Mouse (Mus musculus) intestine, postnatal 0 days (tissue): Measurements from ENCODE around the gene Snrpa. TPM values are rescaled to one million over a fixed set of nuclear protein-coding genes. Genes with fewer than 3 reads are reported as not detected.
A peak's percentile ranks its signal among the peaks of the same experiment; 100 is the strongest.

Experiments used
- ATAC-seq: fragments of 200-750 bp; cut with Nextera tagmentation; 2 replicates; pipeline ENCODE4 v1.8.0; 2017; ENCODE audit warnings: mild to moderate bottlenecking, moderate TSS enrichment, moderate library complexity
- H3K27ac ChIP-seq: fragments of 300-500 bp; sonication (generic); 2 replicates; pipeline ENCODE4 v1.5.1; 2014; ENCODE audit warnings: mild to moderate bottlenecking, low read depth, low read length, moderate library complexity
- H3K27me3 ChIP-seq: fragments of 300-500 bp; sonication (generic); replicated peaks from 2 replicates; pipeline ENCODE4 v1.6.1; 2014; ENCODE audit warnings: low read length, mixed read lengths; ENCODE audit not compliant: control insufficient read depth, insufficient read depth
- H3K36me3 ChIP-seq: fragments of 300-500 bp; sonication (generic); 2 replicates; pipeline ENCODE4 v1.6.1; 2014; ENCODE audit warnings: mild to moderate bottlenecking, moderate library complexity; ENCODE audit not compliant: control insufficient read depth, insufficient read depth
- H3K4me1 ChIP-seq: fragments of 300-500 bp; sonication (generic); replicated peaks from 2 replicates; pipeline ENCODE4 v1.6.1; 2014; ENCODE audit warnings: antibody characterized with exemption, low read length, mixed read lengths; ENCODE audit not compliant: control insufficient read depth, insufficient read depth
- H3K4me2 ChIP-seq: fragments of 300-500 bp; sonication (generic); replicated peaks from 2 replicates; pipeline ENCODE4 v1.6.1; 2014; ENCODE audit warnings: low read depth, mild to moderate bottlenecking, moderate library complexity
- H3K4me3 ChIP-seq: fragments of 300-500 bp; sonication (generic); 2 replicates; pipeline ENCODE4 v1.5.1; 2014; ENCODE audit warnings: low read depth, low read length
- H3K9ac ChIP-seq: fragments of 300-500 bp; sonication (generic); 2 replicates; pipeline ENCODE4 v1.6.1; 2014; ENCODE audit warnings: mild to moderate bottlenecking, low read depth, low read length
- H3K9me3 ChIP-seq: fragments of 300-500 bp; sonication (generic); 2 replicates; pipeline ENCODE4 v1.6.1; 2016; ENCODE audit warnings: mixed run types; ENCODE audit not compliant: control insufficient read depth
- CTCF ChIP-seq: sonication (generic); IDR thresholded peaks from 2 replicates; pipeline ENCODE4 v1.5.1; 2016; ENCODE audit warnings: low read depth, mild to moderate bottlenecking, control low read depth, antibody characterized with exemption, moderate library complexity
- WGBS: fragments of 180-500 bp; shearing (Covaris S2); extraction: QIAGEN DNeasy Blood & Tissue Kit; methylation state at CpG from one replicate; pipeline ENCODE4 v1.1.7; 2014; 5-methylcytosine and 5-hydroxymethylcytosine counted together
- polyA plus RNA-seq: library from polyadenylated mRNA; unstranded; fragments of >200 nt; fragmentation: Nextera tagmentation; extraction: Ambion mirVana; gene quantifications from 2 replicates; pipeline ENCODE4 v1.2.1, GENCODE M21; 2015

Snrpa gene
- polyA plus RNA-seq, 1 experiment from 2014 or later = 76.4 TPM

GRCm38 (mm10) chr7:27227676-27228075 is 31.6 kb upstream of the Snrpa start:
- no peak for ATAC-seq
- 1% methylated on average over 10 of the region's 10 CpGs for WGBS
- Histone ChIP-seq H3K4me1 (0 out of 2 replicates have a peak, but pooled peaks cover 8% of the 10 kb centered on the region), H3K27me3 (no peaks in the 10 kb centered on the region), H3K36me3 (no peaks in the 10 kb centered on the region), H3K4me2 (peak overlapping the region; percentile 82), H3K9ac (peak overlapping the region; percentile 82), H3K9me3 (no peaks in the 10 kb centered on the region), H3K27ac (peak overlapping the region; percentile 94), H3K4me3 (peak overlapping the region; percentile 90)
- no peak for TF ChIP-seq CTCF

- Histone ChIP-seq H3K4me2 (peak overlapping the region; percentile 82), H3K4me3 (peak overlapping the region; percentile 90), H3K9ac (peak overlapping the region; percentile 82), H3K4me1 (0 out of 2 replicates have a peak, but pooled peaks cover 8% of the 10 kb centered on the region), H3K9me3 (no peaks in the 10 kb centered on the region), H3K27ac (peak overlapping the region; percentile 94), H3K36me3 (no peaks in the 10 kb centered on the region), H3K27me3 (no peaks in the 10 kb centered on the region)
- no peak for TF ChIP-seq CTCF
- WGBS = 18% methylated on average over 9 of the region's 9 CpGs
- ATAC-seq = no peak
These were observed 31.2 kb upstream of the Snrpa start for GRCm38 (mm10) chr7:27227276-27227675.

- ATAC-seq = peak; percentile 88
- Histone ChIP-seq H3K9ac (peak overlapping the region; percentile 37), H3K4me2 (peak overlapping the region; percentile 82), H3K9me3 (no peaks in the 10 kb centered on the region), H3K27me3 (no peaks in the 10 kb centered on the region), H3K4me3 (peak overlapping the region; percentile 90), H3K27ac (peak overlapping the region; percentile 94), H3K36me3 (0 out of 2 replicates have a peak, but pooled peaks cover 6% of the 10 kb centered on the region), H3K4me1 (0 out of 2 replicates have a peak, but pooled peaks cover 8% of the 10 kb centered on the region)
- 35% methylated on average over 11 of the region's 11 CpGs for whole genome bisulfite sequencing
- no peak for TF ChIP-seq CTCF
These were observed 29.0 kb upstream of the Snrpa start for GRCm38 (mm10) chr7:27224877-27225575.

GRCm38 (mm10) chr7:27222538-27222937 is 26.5 kb upstream of the Snrpa start:
- Histone ChIP-seq H3K27me3 (no peaks in the 10 kb centered on the region), H3K4me3 (no peak overlapping the region), H3K4me1 (0 out of 2 replicates have a peak, but pooled peaks cover 8% of the 10 kb centered on the region), H3K9me3 (no peaks in the 10 kb centered on the region), H3K4me2 (no peak overlapping the region), H3K27ac (peak overlapping the region; percentile 35; the same call in 1 of the 2 replicates), H3K36me3 (peaks cover 16% of the 10 kb centered on the region; the same call in 1 of the 2 replicates), H3K9ac (no peak overlapping the region)
- no peak for TF ChIP-seq CTCF
- no peak for ATAC-seq
- 32% methylated on average over 1 of the region's 1 CpGs for WGBS

- Histone ChIP-seq H3K9me3 (no peaks in the 10 kb centered on the region), H3K27me3 (no peaks in the 10 kb centered on the region), H3K4me2 (no peak overlapping the region), H3K36me3 (peaks cover 22% of the 10 kb centered on the region), H3K4me3 (no peak overlapping the region), H3K9ac (no peak overlapping the region), H3K4me1 (0 out of 2 replicates have a peak, but pooled peaks cover 8% of the 10 kb centered on the region), H3K27ac (peak overlapping the region; percentile 35; the same call in 1 of the 2 replicates)
- WGBS = 47% methylated on average over 6 of the region's 6 CpGs
- no peak for TF ChIP-seq CTCF
- ATAC-seq = no peak
These were observed 25.9 kb upstream of the Snrpa start for GRCm38 (mm10) chr7:27221939-27222338.

- Histone ChIP-seq H3K9ac (no peak overlapping the region), H3K27me3 (no peaks in the 10 kb centered on the region), H3K4me1 (0 out of 2 replicates have a peak, but pooled peaks cover 4% of the 10 kb centered on the region), H3K36me3 (peaks cover 33% of the 10 kb centered on the region), H3K4me2 (no peak overlapping the region), H3K4me3 (no peak overlapping the region), H3K27ac (no peak overlapping the region), H3K9me3 (no peaks in the 10 kb centered on the region)
- no peak for TF ChIP-seq CTCF
- WGBS = 69% methylated on average over 11 of the region's 11 CpGs
- no peak for ATAC-seq
These were observed 23.9 kb upstream of the Snrpa start for GRCm38 (mm10) chr7:27219937-27220336.
